Mouse (Mus musculus) CH12.LX (cell line): ENCODE results near the gene Klhl33. TPM values are rescaled to one million over a fixed set of nuclear protein-coding genes. Genes with fewer than 3 reads are reported as not detected.

Experiments
- DNase-seq: peaks from one replicate; pipeline ENCODE4 v3.0.0-alpha.2; 2013; ENCODE audit errors: extremely low read depth
- H3K27ac ChIP-seq: 2 replicates; pipeline ENCODE4 v1.5.1; 2012; ENCODE audit warnings: low read depth, mild to moderate bottlenecking, control low read depth, moderate library complexity; ENCODE audit not compliant: insufficient read depth
- H3K27me3 ChIP-seq: replicated peaks from 2 replicates; pipeline ENCODE3; 2012; ENCODE audit warnings: inconsistent platforms
- H3K36me3 ChIP-seq, 2 experiments: replicated peaks in 1 of 2; 2 replicates each; pipeline versions ENCODE3 to v1.6.1; 2012; ENCODE audit warnings: inconsistent platforms in 1 of 2, low read length in 1 of 2, mild to moderate bottlenecking in 1 of 2, mixed read lengths in 1 of 2, moderate library complexity in 1 of 2; ENCODE audit not compliant: control insufficient read depth in 1 of 2, insufficient read depth in 1 of 2
- H3K4me1 ChIP-seq, 2 experiments: 2 replicates each; pipeline ENCODE4 v1.6.1; 2012; ENCODE audit warnings: inconsistent platforms in 1 of 2, moderate library complexity in 1 of 2; ENCODE audit not compliant: insufficient read depth in 2 of 2, control insufficient read depth in 1 of 2
- H3K4me2 ChIP-seq: 2 replicates; pipeline ENCODE4 v1.6.1; 2012; ENCODE audit warnings: low read depth, mild to moderate bottlenecking, control low read depth; ENCODE audit not compliant: poor library complexity, insufficient read depth, severe bottlenecking
- H3K4me3 ChIP-seq, 3 experiments: fragments of 150-350 bp in 1 of 3; sonication (generic) in 1 of 3; replicated peaks in 1 of 3; 2 replicates each; pipeline versions ENCODE3 to v1.5.1; 2011 to 2012; ENCODE audit warnings: low read depth in 2 of 3, low read length in 2 of 3, mild to moderate bottlenecking in 2 of 3, moderate library complexity in 2 of 3, control low read depth in 1 of 3, improper control_type of control experiment in 1 of 3, inconsistent platforms in 1 of 3, mixed read lengths in 1 of 3; ENCODE audit not compliant: poor library complexity in 1 of 3
- H3K79me2 ChIP-seq: replicated peaks from 2 replicates; pipeline ENCODE4 v1.6.1; 2012; ENCODE audit warnings: mild to moderate bottlenecking, moderate library complexity; ENCODE audit not compliant: control insufficient read depth, poor library complexity, insufficient read depth, severe bottlenecking; ENCODE audit errors: extremely low read depth
- H3K9ac ChIP-seq: 2 replicates; pipeline ENCODE4 v1.6.1; 2012; ENCODE audit warnings: low read depth, mild to moderate bottlenecking, control low read depth, moderate library complexity; ENCODE audit not compliant: insufficient read depth
- H3K9me3 ChIP-seq: replicated peaks from 2 replicates; pipeline ENCODE3; 2012; ENCODE audit warnings: low read length, inconsistent platforms, mixed read lengths
- GABPA ChIP-seq: IDR thresholded peaks from 2 replicates; pipeline ENCODE4 v1.6.1; 2012; ENCODE audit warnings: low read depth, low read length, improper control_type of control experiment, inconsistent platforms; ENCODE audit not compliant: insufficient replicate concordance
- HCFC1 ChIP-seq: IDR thresholded peaks from 2 replicates; pipeline ENCODE4 v1.6.1; 2012; ENCODE audit warnings: low read depth, mild to moderate bottlenecking, inconsistent platforms, low read length, improper control_type of control experiment
- MAX ChIP-seq: IDR thresholded peaks from 2 replicates; pipeline ENCODE4 v1.6.1; 2011; ENCODE audit warnings: low read length, improper control_type of control experiment
- MEF2A ChIP-seq: IDR thresholded peaks from 2 replicates; pipeline ENCODE4 v1.6.1; 2014; ENCODE audit warnings: low read depth, mild to moderate bottlenecking, inconsistent platforms, low read length, improper control_type of control experiment, borderline replicate concordance
- MXI1 ChIP-seq: IDR thresholded peaks from 2 replicates; pipeline ENCODE4 v1.6.1; 2011; ENCODE audit warnings: mild to moderate bottlenecking, low read depth, low read length, improper control_type of control experiment
- MYC ChIP-seq: IDR thresholded peaks from 2 replicates; pipeline ENCODE4 v1.6.1; 2011; ENCODE audit warnings: low read depth, mild to moderate bottlenecking, improper control_type of control experiment, low read length
- PAX5 ChIP-seq: IDR thresholded peaks from 2 replicates; pipeline ENCODE4 v1.6.1; 2012; ENCODE audit warnings: low read length, inconsistent platforms, mixed read lengths
- RCOR1 ChIP-seq: conservative IDR thresholded peaks from 2 replicates; pipeline ENCODE4 v1.6.1; 2012; ENCODE audit warnings: low read depth, mild to moderate bottlenecking, inconsistent platforms, low read length, improper control_type of control experiment
- USF1 ChIP-seq: IDR thresholded peaks from 2 replicates; pipeline ENCODE4 v1.6.1; 2014; ENCODE audit warnings: low read depth, mild to moderate bottlenecking, inconsistent platforms, low read length, improper control_type of control experiment
- ZC3H11A ChIP-seq: IDR thresholded peaks from 2 replicates; pipeline ENCODE4 v1.6.1; 2012; ENCODE audit warnings: low read depth, mild to moderate bottlenecking, inconsistent platforms, low read length, improper control_type of control experiment
- ZKSCAN1 ChIP-seq: IDR thresholded peaks from 2 replicates; pipeline ENCODE4 v1.6.1; 2012; ENCODE audit warnings: low read depth, inconsistent platforms, low read length, improper control_type of control experiment, borderline replicate concordance
- ZMIZ1 ChIP-seq: IDR thresholded peaks from 2 replicates; pipeline ENCODE4 v1.6.1; 2012; ENCODE audit warnings: low read depth, mild to moderate bottlenecking, inconsistent platforms, low read length, improper control_type of control experiment
- dilution Hi-C: fragments of 300-500 bp; cut with MboI; formaldehyde crosslinking; loops from 2 replicates; pipeline ENCODE4 v1.14.3; 2020; ENCODE audit warnings: low sequenced_read_pairs; ENCODE audit not compliant: extremely low pct_unique_long_range_greater_than_20kb, extremely low pct_ligation_motif_present
- in situ Hi-C: fragments of 300-500 bp; cut with MboI; formaldehyde crosslinking; loops from 3 replicates; pipeline ENCODE4 v1.14.3; 2019; ENCODE audit warnings: low sequenced_read_pairs, low pct_ligation_motif_present, low pct_unique_long_range_greater_than_20kb, mixed read lengths
- polyA plus RNA-seq: library from polyadenylated mRNA; unstranded; fragments of >175 nt; gene quantifications from 2 replicates; pipeline ENCODE4 v1.2.1, GENCODE M21; 2012; ENCODE audit warnings: low read depth; ENCODE audit not compliant: insufficient read length
- total RNA-seq, 2 experiments: library from RNA; depleted of rRNA; stranded (reverse); fragments of 300-350 nt in 1 of 2; fragments of >200 nt in 1 of 2; gene quantifications; 2 replicates each; pipeline ENCODE4 v1.2.3; 2012 to 2014

Klhl33 gene
- total and polyA plus RNA-seq, 3 experiments, result not detected

DNA sequence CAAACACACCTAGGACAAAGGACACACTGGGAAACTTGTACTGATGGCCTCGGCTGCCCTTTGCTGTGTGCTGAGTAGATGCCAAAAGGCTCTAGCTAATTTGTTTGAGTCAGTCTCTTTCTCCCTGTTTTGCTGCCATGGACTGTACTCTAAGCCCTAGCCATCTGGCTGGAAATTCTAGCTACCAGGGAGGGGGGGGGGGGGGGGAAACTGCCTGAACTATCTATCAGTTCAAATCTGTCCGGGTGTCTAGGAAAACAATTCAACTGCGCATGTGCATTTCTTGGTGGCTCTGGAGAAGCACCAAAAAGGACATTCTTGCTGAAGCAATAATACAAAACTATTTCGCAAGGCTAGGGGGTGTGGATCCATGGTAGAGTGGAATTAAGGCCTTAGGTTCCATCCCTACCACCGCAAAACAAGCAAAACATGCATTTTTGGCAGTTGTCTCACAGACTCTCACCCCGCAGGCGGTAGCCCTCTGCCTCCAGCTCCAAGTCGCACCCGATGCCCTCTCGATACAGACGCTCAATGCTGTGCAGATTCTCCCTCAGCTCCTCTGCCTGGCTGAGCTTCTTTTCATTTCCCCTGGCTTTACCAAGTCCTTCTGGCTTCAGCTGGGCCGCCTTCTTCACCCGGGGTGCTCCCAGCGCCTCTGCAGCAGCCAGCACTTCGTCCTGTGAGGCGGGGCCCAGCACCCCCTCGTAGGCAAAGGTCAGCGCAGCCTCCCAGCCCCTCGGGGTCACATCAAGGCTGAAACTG is 1.1 kb downstream of the Klhl33 start:
- in situ Hi-C loops, result no loop called here
- Histone ChIP-seq H3K4me3 (no peak overlapping the region), H3K4me2 (no peak overlapping the region), H3K9ac (no peak overlapping the region), H3K27me3 (no peaks in the 10 kb centered on the region), H3K9me3 (peaks cover 5% of the 10 kb centered on the region), H3K36me3 (no peaks in the 10 kb centered on the region), H3K79me2 (no peaks in the 10 kb centered on the region), H3K27ac (no peak overlapping the region), H3K4me1 (peaks cover 4 to 6% of the 10 kb centered on the region in 2 experiments)
- TF ChIP-seq ZMIZ1 (no peak), USF1 (no peak), PAX5 (no peak), ZKSCAN1 (no peak), RCOR1 (no peak), MXI1 (no peak), MAX (no peak), GABPA (no peak), MEF2A (no peak)
- no peak for DNase-seq
- dilution Hi-C loops, result no loop called here

DNA sequence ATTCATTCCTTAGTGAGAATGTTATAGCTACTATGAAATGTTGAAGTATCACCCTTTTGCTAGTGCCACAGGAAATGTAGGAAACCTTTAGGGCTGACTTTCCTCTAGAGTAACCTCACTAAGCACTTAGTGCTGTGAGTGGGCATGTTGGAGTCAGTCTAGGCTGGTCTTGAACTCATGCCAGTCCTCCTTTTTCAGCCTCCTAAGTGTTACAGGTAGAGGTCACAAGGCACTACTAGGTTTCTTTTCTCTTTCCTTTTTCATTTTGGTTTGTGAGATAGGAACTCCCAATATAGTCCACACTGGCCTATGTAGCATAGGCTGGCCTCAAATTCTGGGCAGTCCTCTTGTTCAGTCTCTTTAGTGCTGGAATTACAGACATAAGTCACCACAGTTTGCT is 1.9 kb downstream of the Klhl33 start:
- no peak overlapping the region for H3K27ac ChIP-seq
- no peaks in the 10 kb centered on the region for H3K79me2 ChIP-seq
- no peak for TF ChIP-seq HCFC1
- no peak for TF ChIP-seq MYC
- no peak for TF ChIP-seq ZC3H11A
- TF ChIP-seq, all 38 proteins: peak for 0
- H3K36me3 ChIP-seq, result no peaks in the 10 kb centered on the region
- in situ Hi-C loops, result no loop called here
- H3K9me3 ChIP-seq, result peaks cover 4% of the 10 kb centered on the region
- no peak overlapping the region for H3K4me2 ChIP-seq
- H3K27me3 ChIP-seq, result no peaks in the 10 kb centered on the region
- no peak for DNase-seq
- H3K4me3 ChIP-seq, result no peak overlapping the region
- H3K9ac ChIP-seq, result no peak overlapping the region
- dilution Hi-C loops, result no loop called here
- peaks cover 0 to 6% of the 10 kb centered on the region in 2 experiments; a peak in 2 of 4 replicates for H3K4me1 ChIP-seq
